Mouse (Mus musculus) pancreas, adult 10 weeks (tissue): ENCODE results near the gene Ydjc. TPM values are rescaled to one million over a fixed set of nuclear protein-coding genes. Genes with fewer than 3 reads are reported as not detected.

Source experiments
- polyA plus RNA-seq: library from polyadenylated mRNA; stranded (reverse); fragments of 350-450 nt; fragmentation: Illumina TruSeq; extraction: RNeasy Lipid Tissue Mini Kit (QIAGEN cat#74804); gene quantifications from one replicate; pipeline ENCODE4 v1.2.3, GENCODE M21; 2015; ENCODE audit warnings: low read depth, low replicate concordance; ENCODE audit not compliant: insufficient read depth

Ydjc gene
- polyA plus RNA-seq: 1.3 TPM

DNA sequence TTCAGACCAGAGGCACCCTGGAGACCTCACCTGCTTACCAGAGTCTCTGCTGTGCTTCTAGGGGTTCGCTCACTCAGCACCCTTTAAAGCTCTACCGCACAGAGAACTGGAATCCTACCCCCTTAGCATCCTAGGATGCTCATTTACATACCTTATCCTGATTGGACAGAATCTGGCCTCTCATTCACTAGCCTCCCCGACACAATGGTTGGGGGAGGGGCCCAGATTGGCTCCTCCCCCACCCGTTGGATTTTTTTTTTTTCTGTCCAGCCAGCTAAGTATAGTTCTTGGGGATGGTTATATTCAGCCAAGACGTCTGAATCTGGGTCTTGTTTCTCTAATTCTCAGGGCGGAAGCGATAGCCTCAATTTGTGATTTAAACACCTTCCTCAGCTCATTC, at the start of gene Ydjc:
TSS of gene Ydjc (plus strand) at position 283 of the 400 bp plus-strand sequence.

DNA sequence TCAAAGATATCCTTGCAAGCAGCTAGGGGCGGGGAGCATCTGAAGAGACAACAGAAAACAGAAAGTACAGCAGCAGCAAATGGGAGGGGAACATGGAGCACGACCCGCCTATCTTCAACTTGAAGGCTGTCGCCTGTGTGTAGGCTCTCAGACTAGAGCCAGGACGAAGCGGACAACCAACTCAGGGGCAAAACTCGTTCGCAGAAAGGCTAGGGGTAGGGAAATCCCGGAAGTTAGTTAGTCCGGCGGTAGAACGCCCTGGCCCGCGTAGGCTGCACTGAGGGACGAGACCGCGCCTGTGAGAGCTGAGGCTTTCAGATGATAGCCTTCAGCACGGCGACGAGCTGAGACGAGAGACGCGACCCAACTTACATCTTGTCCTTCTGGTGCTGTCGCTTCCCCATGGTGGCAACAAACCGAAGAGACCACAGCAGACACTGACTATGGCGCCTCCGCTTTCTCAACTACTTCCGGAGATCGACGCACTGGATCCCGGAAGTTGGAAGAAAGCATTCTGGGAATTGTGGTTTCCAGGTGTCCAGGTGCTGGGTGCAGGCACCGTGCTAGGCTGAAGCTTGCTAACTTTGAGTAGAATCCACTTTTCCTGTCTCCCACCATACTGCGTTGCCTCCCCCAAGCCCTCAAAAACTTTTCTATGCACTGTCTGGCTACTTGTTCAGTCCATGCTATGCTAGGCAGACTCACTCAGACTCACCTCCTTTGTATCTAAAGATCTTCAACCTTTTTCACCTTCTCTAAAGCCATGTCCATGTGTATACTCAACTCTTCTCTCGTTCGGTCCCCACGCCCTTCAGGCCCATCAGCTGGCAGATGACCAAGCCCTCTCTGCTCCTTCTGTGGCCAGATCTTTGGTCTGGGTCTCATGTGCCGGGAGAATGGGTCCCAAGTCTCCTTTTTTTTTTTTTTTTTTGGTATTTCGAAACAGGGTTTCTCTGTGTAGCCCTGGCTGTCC, 33.4 kb upstream of the Ydjc start, which contains the start of gene Ppil2:
TSS of gene Ppil2 (minus strand) at position 487 of the 973 bp plus-strand sequence.

DNA sequence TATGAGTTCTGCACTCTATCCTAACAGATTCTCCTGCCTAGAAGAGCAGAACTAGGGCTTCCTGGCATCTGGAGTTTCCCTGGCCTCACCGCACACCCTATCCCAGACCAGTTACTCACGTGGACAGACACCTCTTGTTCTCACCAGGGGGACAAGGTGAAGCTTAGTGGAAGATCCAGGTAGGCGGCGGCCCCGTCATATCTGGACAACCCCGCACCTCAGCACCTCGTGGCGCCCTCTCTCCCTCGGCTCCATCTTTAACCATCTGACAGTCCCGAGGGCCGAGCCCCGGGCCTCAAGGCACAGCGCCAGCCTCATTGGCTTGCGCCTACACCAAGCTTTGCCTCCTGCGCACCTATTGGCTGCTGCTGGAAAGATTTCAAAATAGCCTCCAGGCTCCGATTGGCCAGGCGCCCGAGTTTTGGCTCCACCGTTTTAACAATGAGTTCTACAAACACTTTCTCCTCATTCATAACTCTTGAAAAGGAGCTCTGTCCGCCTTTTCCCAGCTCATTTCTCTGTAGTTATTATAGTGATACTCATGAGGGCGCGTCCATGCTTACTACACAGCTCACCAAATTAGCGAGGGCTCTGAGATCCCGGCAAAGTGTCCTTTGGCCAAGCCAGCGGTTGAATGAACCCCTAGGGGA, 19.4 kb upstream of the Ydjc start, which contains the start of gene 2610318N02Rik:
TSS of gene 2610318N02Rik (minus strand) at position 297 of the 650 bp plus-strand sequence.

DNA sequence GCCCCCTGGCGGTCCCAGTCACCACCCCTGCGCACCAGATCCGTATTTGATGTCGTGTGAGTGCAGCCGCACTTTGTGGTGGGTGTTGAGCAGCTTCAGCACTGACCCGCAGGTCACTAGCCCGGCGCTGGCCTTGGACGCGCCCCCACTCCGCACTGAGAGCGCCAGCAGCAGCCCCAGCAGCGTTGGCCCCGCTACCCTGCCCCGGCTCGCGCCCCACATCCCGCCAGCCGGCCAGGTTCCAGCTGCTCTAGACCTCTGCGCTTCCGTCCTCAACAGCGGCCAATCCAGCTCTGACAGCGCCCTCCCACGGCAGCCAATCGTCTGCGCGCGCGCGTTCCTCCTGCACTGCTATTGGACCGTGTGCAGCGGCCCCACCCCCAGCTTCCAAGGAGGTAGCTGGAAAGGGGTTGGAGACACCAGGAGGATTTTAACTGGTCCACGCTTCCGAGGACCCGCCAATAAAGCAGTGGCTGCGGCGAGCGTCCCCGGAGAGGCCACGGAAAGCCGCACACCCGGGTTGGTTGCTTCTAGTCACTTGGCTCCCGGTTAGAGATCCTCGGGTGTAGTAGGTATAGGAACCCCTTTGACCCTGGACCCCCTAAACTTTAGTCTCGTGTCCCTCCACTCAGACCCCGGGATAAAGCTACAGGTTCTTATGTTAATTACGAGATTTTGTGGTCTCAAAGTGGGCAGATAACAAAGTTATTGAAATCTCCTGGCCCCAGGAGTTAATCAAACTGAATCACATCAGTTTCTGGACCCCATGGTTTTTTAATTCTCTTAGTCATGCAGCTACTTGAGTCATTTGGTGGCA, 12.1 kb upstream of the Ydjc start, which contains the start of gene Sdf2l1:
TSS of gene Sdf2l1 (minus strand) at position 295 of the 817 bp plus-strand sequence.

DNA sequence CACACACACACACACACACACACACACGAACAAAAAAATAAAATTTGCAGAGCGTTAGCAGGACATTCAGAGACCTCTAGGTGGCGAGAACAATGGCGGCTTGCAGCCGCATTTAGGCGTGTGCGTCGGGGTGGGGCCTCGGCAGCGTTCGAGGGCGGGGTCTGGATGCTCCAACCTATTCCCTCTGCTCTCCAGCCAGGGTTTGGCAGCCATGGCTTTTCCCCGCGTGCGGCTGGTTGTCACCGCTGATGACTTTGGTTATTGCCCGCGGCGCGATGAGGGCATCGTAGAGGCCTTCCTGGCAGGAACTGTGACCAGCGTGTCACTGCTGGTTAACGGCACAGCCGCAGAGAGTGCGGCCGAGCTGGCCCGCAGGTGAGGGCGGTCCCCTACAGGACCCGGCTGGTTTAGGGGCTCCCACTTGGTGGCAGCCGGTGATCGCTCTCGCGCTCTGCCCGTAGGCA, 2.4 kb downstream of the Ydjc start, which contains the start of gene Ccdc116:
TSS of gene Ccdc116 (minus strand) at position 458 of the 464 bp plus-strand sequence.

DNA sequence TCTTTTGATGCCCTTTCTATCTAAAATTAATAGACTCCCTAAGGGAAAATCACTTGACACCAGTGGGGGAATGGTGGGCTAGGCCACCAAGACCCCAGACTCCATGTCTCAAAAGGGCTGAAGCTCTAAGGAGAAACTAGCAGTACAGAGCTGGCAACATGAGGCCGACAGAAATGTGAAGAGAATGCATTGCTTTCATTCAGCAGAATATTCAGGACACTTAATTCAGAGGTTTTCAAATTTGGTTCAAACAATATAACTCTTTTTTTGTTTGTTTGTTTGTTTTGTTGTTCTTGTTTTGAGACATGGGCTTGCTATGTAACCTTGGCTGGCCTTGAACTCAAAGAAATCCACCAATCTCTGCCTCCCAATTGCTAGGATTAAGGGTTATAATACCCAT, 58.1 kb downstream of the Ydjc start, which contains the start of gene Ube2l3:
TSS of gene Ube2l3 (minus strand) at position 101 of the 400 bp plus-strand sequence.

DNA sequence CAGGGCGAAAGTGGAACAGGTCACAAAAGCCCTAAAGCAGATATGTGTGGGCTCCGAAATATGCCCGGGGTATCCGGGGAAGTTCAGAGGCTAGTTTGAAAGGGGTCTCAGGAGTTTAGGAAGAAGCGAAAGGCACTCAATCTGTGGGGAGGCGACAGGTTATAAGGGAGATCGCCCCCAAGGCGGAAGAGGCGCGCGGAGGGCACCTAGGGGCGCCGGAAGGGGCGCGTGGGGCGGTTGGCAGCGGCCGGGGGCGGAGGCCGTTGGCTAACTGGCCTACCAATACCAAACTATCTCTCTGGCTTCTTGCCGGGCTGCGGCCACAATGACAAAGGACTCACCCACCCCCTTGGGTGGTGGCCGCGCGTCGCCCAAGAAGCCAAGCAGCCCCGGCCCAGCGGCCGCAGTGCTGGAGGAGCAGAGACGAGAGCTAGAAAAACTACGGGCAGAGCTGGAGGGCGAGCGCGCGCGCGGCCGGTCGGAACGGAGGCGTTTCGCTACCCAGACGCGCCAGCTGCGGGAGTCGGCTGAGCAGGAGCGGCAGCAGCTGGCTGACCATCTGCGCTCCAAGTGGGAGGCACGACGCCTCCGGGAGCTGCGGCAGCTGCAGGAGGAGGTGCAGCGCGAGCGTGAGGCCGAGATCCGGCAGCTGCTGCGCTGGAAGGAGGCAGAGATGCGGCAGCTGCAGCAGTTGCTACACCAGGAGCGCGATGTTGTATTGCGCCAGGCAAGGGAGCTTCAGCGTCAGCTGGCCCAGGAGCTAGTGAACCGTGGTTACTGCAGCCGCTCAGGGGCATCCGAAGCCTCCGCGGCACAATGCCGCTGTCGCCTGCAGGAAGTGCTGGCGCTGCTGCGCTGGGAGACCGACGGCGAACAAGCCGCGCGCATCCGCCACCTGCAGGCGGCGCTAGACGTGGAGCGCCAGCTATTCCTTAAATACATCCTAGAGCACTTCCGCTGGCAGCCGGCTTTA, 64.3 kb downstream of the Ydjc start, which contains the start of gene Rimbp3:
TSS of gene Rimbp3 (plus strand) at position 215 of the 973 bp plus-strand sequence.

Other genes with a start within 250 kb of the Ydjc start
- 6.6 TPM for gene Ppm1f, start 248.2 kb upstream of the Ydjc start, polyA plus RNA-seq
- gene Mapk1, start 161.2 kb upstream of the Ydjc start, polyA plus RNA-seq: 13.6 TPM
- 0.33 TPM for gene Ypel1, start 74.9 kb upstream of the Ydjc start, polyA plus RNA-seq
- 21.5 TPM for gene Ppil2, start 33.4 kb upstream of the Ydjc start, polyA plus RNA-seq
- 1.9 TPM for gene 2610318N02Rik, start 19.5 kb upstream of the Ydjc start, polyA plus RNA-seq
- gene Sdf2l1, start 12.2 kb upstream of the Ydjc start, polyA plus RNA-seq: 45.2 TPM
- 0.44 TPM for gene Ccdc116, start 2.6 kb downstream of the Ydjc start, polyA plus RNA-seq
- 23.9 TPM for gene Ube2l3, start 58.0 kb downstream of the Ydjc start, polyA plus RNA-seq
- gene Rimbp3, start 64.0 kb downstream of the Ydjc start, polyA plus RNA-seq: not detected
- 0.78 TPM for gene Hic2, start 89.0 kb downstream of the Ydjc start, polyA plus RNA-seq
- gene Tmem191c, start 131.5 kb downstream of the Ydjc start, polyA plus RNA-seq: 35.5 TPM
- gene Serpind1, start 186.8 kb downstream of the Ydjc start, polyA plus RNA-seq: 0.74 TPM